Comparison of ENCODE assay signal across 21 mouse cellular contexts in genomic region chr2:77918474-77918873, GRCm38 (mm10).
"Had no signal": no experiment of that assay in that cellular context is flagged by ENCODE, and none has a peak within 500 bp of the region (broad histone marks: within the 10 kb centered on the region; RNA-seq: fewer than 3 reads in every experiment).

No protein-coding gene starts in this region.

- H3K4me3 ChIP-seq: heart, adult 2 months; heart, embryonic 13.5 days; heart, embryonic 15.5 days; hindbrain, embryonic 13.5 days; hindbrain, embryonic 15.5 days; kidney, embryonic 15.5 days; limb, embryonic 13.5 days; limb, embryonic 15.5 days; liver, embryonic 12.5 days had no signal

- H3K4me1 ChIP-seq: heart, embryonic 13.5 days; heart, embryonic 15.5 days; hindbrain, embryonic 13.5 days; hindbrain, embryonic 15.5 days; kidney, embryonic 15.5 days; limb, embryonic 13.5 days; limb, embryonic 15.5 days; liver, embryonic 12.5 days had no signal

- DNase-seq: gastrocnemius, postnatal 14 days; gastrocnemius, postnatal 36 days; heart, adult 2 months; heart, postnatal 14 days; heart, postnatal 36 days; kidney, adult 11 months; kidney, adult 2 months; kidney, adult 9 months; kidney, postnatal 14 days; kidney, postnatal 36 days had no signal

- H3K27me3 ChIP-seq: heart, embryonic 13.5 days; heart, embryonic 15.5 days; hindbrain, embryonic 13.5 days; hindbrain, embryonic 15.5 days; kidney, embryonic 15.5 days; limb, embryonic 13.5 days; limb, embryonic 15.5 days; liver, embryonic 12.5 days had no signal

- H3K27ac ChIP-seq: heart, adult 2 months; heart, embryonic 13.5 days; heart, embryonic 15.5 days; hindbrain, embryonic 13.5 days; hindbrain, embryonic 15.5 days; hindbrain, postnatal 0 days; kidney, embryonic 15.5 days; kidney, postnatal 0 days; limb, embryonic 13.5 days; limb, embryonic 15.5 days; liver, embryonic 12.5 days; liver, embryonic 14.5 days had no signal
